Mouse (Mus musculus): ENCODE measurements around the gene Gm5460.

The Gm5460 gene

GRCm38 (mm10) chr14:34016381-34016780, at the start of gene Gm5460:
Gene Gm5460 (plus strand): TSS chr14:34016758.
- DNase-seq (ENCODE audit: low read depth) = no peak

- no peak for DNase-seq (ENCODE audit: low read depth)
Measured at GRCm38 (mm10) chr14:33972679-33973078, 43.9 kb upstream of the Gm5460 start.

- DNase-seq (ENCODE audit: low read depth) = no peak
Measured at GRCm38 (mm10) chr14:33974752-33975151, 41.8 kb upstream of the Gm5460 start.

- DNase-seq (ENCODE audit: low read depth) = no peak
Measured at GRCm38 (mm10) chr14:33977748-33978147, 38.8 kb upstream of the Gm5460 start.

- no peak for DNase-seq (ENCODE audit: low read depth)
Measured at GRCm38 (mm10) chr14:33978604-33979059, 37.9 kb upstream of the Gm5460 start, which contains the start of gene Zfp488. Gene Zfp488 (minus strand): TSS chr14:33978764.

GRCm38 (mm10) chr14:33989201-33989600, 27.4 kb upstream of the Gm5460 start:
- no peak for DNase-seq (ENCODE audit: low read depth)

GRCm38 (mm10) chr14:33991971-33992370, 24.6 kb upstream of the Gm5460 start:
- no peak for DNase-seq (ENCODE audit: low read depth)

- no peak for DNase-seq (ENCODE audit: low read depth)
Measured at GRCm38 (mm10) chr14:33993051-33993450, 23.5 kb upstream of the Gm5460 start.

GRCm38 (mm10) chr14:33993521-33994289, 22.9 kb upstream of the Gm5460 start:
- no peak for DNase-seq (ENCODE audit: low read depth)

- DNase-seq (ENCODE audit: low read depth) = no peak
Measured at GRCm38 (mm10) chr14:33997427-33997826, 19.1 kb upstream of the Gm5460 start.

- DNase-seq (ENCODE audit: low read depth) = no peak
Measured at GRCm38 (mm10) chr14:34000076-34000475, 16.5 kb upstream of the Gm5460 start.

GRCm38 (mm10) chr14:34001445-34001844, 15.1 kb upstream of the Gm5460 start:
- no peak for DNase-seq (ENCODE audit: low read depth)

- no peak for DNase-seq (ENCODE audit: low read depth)
Measured at GRCm38 (mm10) chr14:34002358-34002757, 14.2 kb upstream of the Gm5460 start.

GRCm38 (mm10) chr14:34015063-34015462, 1.5 kb upstream of the Gm5460 start, which contains the start of gene Gm30083:
Gene Gm30083 (minus strand): TSS chr14:34015182.
- DNase-seq (ENCODE audit: low read depth) = no peak

- DNase-seq (ENCODE audit: low read depth) = no peak
Measured at GRCm38 (mm10) chr14:34016938-34017337, 380 bp downstream of the Gm5460 start.

GRCm38 (mm10) chr14:34026710-34027109, 10.2 kb downstream of the Gm5460 start:
- DNase-seq (ENCODE audit: low read depth) = no peak

- DNase-seq (ENCODE audit: low read depth) = no peak
Measured at GRCm38 (mm10) chr14:34033841-34034610, 17.5 kb downstream of the Gm5460 start.

- DNase-seq (ENCODE audit: low read depth) = no peak
Measured at GRCm38 (mm10) chr14:34041241-34041640, 24.7 kb downstream of the Gm5460 start.

- DNase-seq (ENCODE audit: low read depth) = no peak
Measured at GRCm38 (mm10) chr14:34043341-34043740, 26.8 kb downstream of the Gm5460 start.

- DNase-seq (ENCODE audit: low read depth) = no peak
Measured at GRCm38 (mm10) chr14:34050101-34050779, 33.7 kb downstream of the Gm5460 start.

GRCm38 (mm10) chr14:34052516-34052915, 36.0 kb downstream of the Gm5460 start, which contains the start of gene Antxrl:
Gene Antxrl (plus strand): TSS chr14:34052707.
- no peak for DNase-seq (ENCODE audit: low read depth)

GRCm38 (mm10) chr14:34071665-34072064, 55.1 kb downstream of the Gm5460 start:
- DNase-seq (ENCODE audit: low read depth) = no peak

Data from c-Kit-positive CD71-positive TER-119-negative erythroid progenitor cells, embryonic 14.5 days (primary cell).